Mouse (Mus musculus) ES-E14 (cell line): ENCODE data around the gene BC025920. TPM values are rescaled to one million over a fixed set of nuclear protein-coding genes. Genes with fewer than 3 reads are reported as not detected.

Experiments used
- DNase-seq: peaks from one replicate; pipeline ENCODE4 v3.0.0-alpha.2; 2013; ENCODE audit warnings: low read depth, low spot score
- H3K27ac ChIP-seq: 2 replicates; pipeline ENCODE4 v1.5.1; 2012; ENCODE audit warnings: low read depth, mild to moderate bottlenecking, low read length, moderate library complexity, mixed read lengths; ENCODE audit not compliant: poor library complexity, insufficient read depth, severe bottlenecking
- H3K36me3 ChIP-seq: 2 replicates; pipeline ENCODE4 v1.6.1; 2012; ENCODE audit warnings: mild to moderate bottlenecking, low read length, moderate library complexity, mixed read lengths; ENCODE audit not compliant: control insufficient read depth, poor library complexity, insufficient read depth, severe bottlenecking
- H3K4me1 ChIP-seq, 2 experiments: fragments of 150-350 bp in 1 of 2; sonication (generic) in 1 of 2; 2 replicates each; pipeline ENCODE4 v1.6.1; 2012; ENCODE audit warnings: low read length in 2 of 2, mild to moderate bottlenecking in 1 of 2, mixed read lengths in 1 of 2; ENCODE audit not compliant: control insufficient read depth in 2 of 2, insufficient read depth in 2 of 2, poor library complexity in 1 of 2
- H3K4me3 ChIP-seq, 2 experiments: fragments of 150-350 bp in 1 of 2; sonication (generic) in 1 of 2; 2 replicates each; pipeline ENCODE4 v1.5.1; 2012; ENCODE audit warnings: low read length in 2 of 2, low read depth in 1 of 2, mild to moderate bottlenecking in 1 of 2, mixed read lengths in 1 of 2; ENCODE audit not compliant: insufficient read depth in 1 of 2, poor library complexity in 1 of 2, severe bottlenecking in 1 of 2
- H3K9ac ChIP-seq: 2 replicates; pipeline ENCODE4 v1.6.1; 2012; ENCODE audit warnings: low read depth, mild to moderate bottlenecking, low read length, mixed read lengths; ENCODE audit not compliant: poor library complexity, insufficient read depth, severe bottlenecking
- H3K9me3 ChIP-seq: fragments of 150-350 bp; sonication (generic); 2 replicates; pipeline ENCODE4 v1.6.1; 2012; ENCODE audit warnings: low read depth, mild to moderate bottlenecking, low read length; ENCODE audit not compliant: control insufficient read depth, insufficient read depth
- CHD2 ChIP-seq: IDR thresholded peaks from 2 replicates; pipeline ENCODE4 v1.6.1; 2014; ENCODE audit warnings: mild to moderate bottlenecking, low read depth, low read length, inconsistent platforms
- HCFC1 ChIP-seq: IDR thresholded peaks from 2 replicates; pipeline ENCODE4 v1.6.1; 2012; ENCODE audit warnings: low read length, inconsistent platforms, borderline replicate concordance; ENCODE audit not compliant: insufficient read depth
- MAFK ChIP-seq: IDR thresholded peaks from 2 replicates; pipeline ENCODE4 v1.6.1; 2014; ENCODE audit warnings: mild to moderate bottlenecking, low read depth, low read length, inconsistent platforms; ENCODE audit not compliant: insufficient read depth
- ZC3H11A ChIP-seq: IDR thresholded peaks from 2 replicates; pipeline ENCODE4 v1.6.1; 2012; ENCODE audit warnings: low read depth, mild to moderate bottlenecking, inconsistent platforms, low read length, borderline replicate concordance
- ZNF384 ChIP-seq: IDR thresholded peaks from 2 replicates; pipeline ENCODE4 v1.6.1; 2012; ENCODE audit warnings: low read depth, low read length, inconsistent platforms
- in situ Hi-C, 2 experiments: fragments of 600-800 bp; cut with MboI; formaldehyde crosslinking; loops; one replicate each; pipeline ENCODE4 v1.15.1; 2025; ENCODE audit warnings: low sequenced_read_pairs in 2 of 2, inconsistent platforms in 1 of 2; ENCODE audit not compliant: unreplicated experiment in 2 of 2
- total RNA-seq: library from RNA; depleted of rRNA; stranded (reverse); fragments of 300-350 nt; gene quantifications from 2 replicates; pipeline ENCODE4 v1.2.3, GENCODE M21; 2012

BC025920 gene
- total RNA-seq, 1 experiment = 2.5 TPM

DNA sequence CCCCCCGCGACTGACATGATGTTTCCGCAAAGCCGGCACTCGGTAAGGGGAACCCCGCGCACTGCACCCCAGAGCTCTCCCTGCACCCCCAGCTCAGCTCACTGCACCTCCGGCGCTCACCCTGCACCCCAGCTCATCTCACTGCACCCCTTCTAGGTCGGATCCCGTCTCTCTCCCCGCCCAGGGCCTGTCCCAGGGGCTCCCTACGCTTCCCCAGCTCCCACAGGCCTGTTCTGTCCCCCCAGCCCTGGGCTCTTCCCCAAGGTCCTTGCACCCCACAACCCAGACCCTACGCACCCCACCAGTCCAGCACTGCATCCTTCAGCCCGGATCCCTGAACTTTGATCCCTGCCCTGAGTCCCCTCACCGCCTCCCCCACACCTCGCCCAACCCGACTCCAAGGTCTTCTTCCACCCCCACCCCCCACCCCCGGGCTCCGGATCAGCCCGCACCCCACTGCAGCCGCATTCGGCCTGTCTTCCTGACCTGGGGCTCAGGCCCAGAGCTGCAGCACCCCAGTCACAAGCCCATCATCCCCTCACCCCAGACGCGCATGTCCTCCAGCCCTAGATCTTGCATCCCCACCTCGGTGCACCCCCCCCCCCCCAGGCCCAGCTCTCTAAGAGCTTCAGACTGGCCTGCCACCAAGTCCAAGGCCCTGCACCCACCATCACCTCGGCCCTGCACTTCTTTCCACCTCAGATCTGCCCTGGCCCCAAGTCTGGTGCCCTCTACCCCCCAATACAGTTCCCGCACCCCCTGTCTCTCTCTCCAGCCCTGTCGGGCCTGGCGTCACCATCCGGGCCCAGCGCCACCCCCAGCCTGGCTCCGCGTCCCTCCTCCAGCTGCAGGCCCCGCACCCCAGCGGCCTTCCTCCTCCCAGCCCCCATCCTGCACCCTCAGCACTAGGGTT lies 46.2 kb upstream of the BC025920 start:
- H3K9ac ChIP-seq = peak overlapping the region; percentile 81
- no peaks in the 10 kb centered on the region for H3K36me3 ChIP-seq
- peak overlapping the region; percentile 84 to 85 for H3K4me3 ChIP-seq
- H3K9me3 ChIP-seq = no peaks in the 10 kb centered on the region
- DNase-seq = no peak
- in situ Hi-C loops = no loop called here
- peak overlapping the region; percentile 26; the same call in 1 of the 2 replicates for H3K27ac ChIP-seq
- TF ChIP-seq ZC3H11A (no peak), CHD2 (no peak), HCFC1 (no peak), MAFK (no peak), ZNF384 (no peak)
- H3K4me1 ChIP-seq = peaks cover 8 to 31% of the 10 kb centered on the region in 2 experiments; a peak in 3 of 4 replicates

GRCm38 (mm10) chr10:81560719-81561459 lies 45.2 kb upstream of the BC025920 start:
- Histone ChIP-seq H3K9ac (peak overlapping the region; percentile 81), H3K4me1 (peaks cover 8 to 37% of the 10 kb centered on the region in 2 experiments; a peak in 3 of 4 replicates), H3K36me3 (peaks cover 6% of the 10 kb centered on the region), H3K27ac (peak overlapping the region; percentile 42; the same call in 1 of the 2 replicates), H3K9me3 (no peaks in the 10 kb centered on the region), H3K4me3 (peak overlapping the region; percentile 84 to 85)
- no peak for DNase-seq
- no peak for TF ChIP-seq ZNF384
- no peak for TF ChIP-seq CHD2
- in situ Hi-C loops = no loop called here

GRCm38 (mm10) chr10:81562411-81562810 lies 43.7 kb upstream of the BC025920 start:
- no peaks in the 10 kb centered on the region for H3K9me3 ChIP-seq
- H3K4me3 ChIP-seq = no peak overlapping the region
- H3K27ac ChIP-seq = no peak overlapping the region
- in situ Hi-C loops = no loop called here
- H3K9ac ChIP-seq = no peak overlapping the region
- peaks cover 8 to 37% of the 10 kb centered on the region in 2 experiments; a peak in 3 of 4 replicates for H3K4me1 ChIP-seq
- TF ChIP-seq MAFK (no peak), ZC3H11A (no peak), HCFC1 (no peak), CHD2 (no peak), ZNF384 (no peak)
- peaks cover 6% of the 10 kb centered on the region for H3K36me3 ChIP-seq
- no peak for DNase-seq

DNA sequence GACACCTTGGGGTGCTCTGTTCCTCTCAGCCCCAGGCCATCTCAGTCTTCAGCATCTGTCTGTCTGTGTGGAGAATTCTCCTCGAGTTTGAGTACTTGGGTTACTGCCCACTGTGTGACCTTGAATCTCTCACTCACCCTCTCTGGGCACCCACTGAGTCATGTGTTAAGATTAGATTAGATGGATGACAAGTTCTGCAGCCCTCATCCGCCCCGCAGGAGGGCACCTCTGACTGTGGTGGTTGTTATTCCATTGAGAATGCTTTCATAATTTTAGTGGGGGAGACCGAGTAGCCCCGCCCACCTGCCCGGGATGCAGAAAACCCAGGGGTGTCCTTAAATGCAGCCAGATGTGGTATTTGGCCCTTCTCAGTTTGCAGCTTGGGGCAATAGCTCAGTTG lies 42.6 kb upstream of the BC025920 start:
- in situ Hi-C loops = no loop called here
- Histone ChIP-seq H3K9ac (no peak overlapping the region), H3K4me1 (peaks cover 8 to 38% of the 10 kb centered on the region in 2 experiments; a peak in 3 of 4 replicates), H3K4me3 (peak overlapping the region in 1 of 2 experiments; percentile 18; a peak in 1 of 4 replicates), H3K36me3 (peaks cover 6% of the 10 kb centered on the region), H3K9me3 (no peaks in the 10 kb centered on the region), H3K27ac (no peak overlapping the region)
- TF ChIP-seq MAFK (no peak), CHD2 (no peak), ZNF384 (no peak), HCFC1 (no peak), ZC3H11A (no peak)
- DNase-seq = no peak
